Mouse (Mus musculus) lung, postnatal 0 days (tissue): Measurements from ENCODE around the gene Gm49383. TPM values are rescaled to one million over a fixed set of nuclear protein-coding genes. Genes with fewer than 3 reads are reported as not detected.

Source experiments
- ATAC-seq: fragments of 200-750 bp; cut with Nextera tagmentation; 2 replicates; pipeline ENCODE4 v1.8.0; 2017; ENCODE audit warnings: moderate library complexity
- DNase-seq: peaks from one replicate; pipeline ENCODE4 v3.0.0-alpha.2; 2016; ENCODE audit warnings: low spot score
- H3K27ac ChIP-seq: fragments of 300-500 bp; sonication (generic); 2 replicates; pipeline ENCODE4 v1.5.1; 2014; ENCODE audit warnings: antibody characterized with exemption, mild to moderate bottlenecking, low read length, mixed read lengths
- H3K27me3 ChIP-seq: fragments of 300-500 bp; sonication (generic); replicated peaks from 2 replicates; pipeline ENCODE4 v1.6.1; 2014; ENCODE audit warnings: low read length, mixed read lengths; ENCODE audit not compliant: insufficient read depth
- H3K36me3 ChIP-seq: fragments of 300-500 bp; sonication (generic); 2 replicates; pipeline ENCODE4 v1.6.1; 2014; ENCODE audit warnings: low read length, mixed read lengths; ENCODE audit not compliant: insufficient read depth
- H3K4me1 ChIP-seq: fragments of 300-500 bp; sonication (generic); 2 replicates; pipeline ENCODE4 v1.6.1; 2014; ENCODE audit warnings: antibody characterized with exemption, low read depth, low read length, mixed read lengths; ENCODE audit not compliant: insufficient read depth
- H3K4me2 ChIP-seq: fragments of 300-500 bp; sonication (generic); replicated peaks from 2 replicates; pipeline ENCODE4 v1.6.1; 2014; ENCODE audit warnings: low read depth, mild to moderate bottlenecking, low read length, moderate library complexity, mixed read lengths
- H3K4me3 ChIP-seq: fragments of 300-500 bp; sonication (generic); 2 replicates; pipeline ENCODE4 v1.5.1; 2014; ENCODE audit warnings: low read depth, low read length
- H3K9ac ChIP-seq: fragments of 300-500 bp; sonication (generic); replicated peaks from 2 replicates; pipeline ENCODE4 v1.6.1; 2014; ENCODE audit warnings: low read depth, mild to moderate bottlenecking
- H3K9me3 ChIP-seq: fragments of 300-500 bp; sonication (generic); 2 replicates; pipeline ENCODE4 v1.6.1; 2016; ENCODE audit warnings: low read length, mixed read lengths
- CTCF ChIP-seq: IDR thresholded peaks from 2 replicates; pipeline ENCODE4 v1.5.1; 2016; ENCODE audit warnings: antibody characterized with exemption, mild to moderate bottlenecking
- EP300 ChIP-seq: IDR thresholded peaks from 2 replicates; pipeline ENCODE4 v1.6.1; 2016; ENCODE audit warnings: antibody characterized with exemption, mild to moderate bottlenecking, control low read depth
- WGBS: fragments of 180-500 bp; shearing (Covaris S2); extraction: QIAGEN DNeasy Blood & Tissue Kit; methylation state at CpG from one replicate; pipeline ENCODE4 v1.1.7; 2014; 5-methylcytosine and 5-hydroxymethylcytosine counted together
- polyA plus RNA-seq: library from polyadenylated mRNA; unstranded; fragments of >200 nt; fragmentation: Nextera tagmentation; extraction: Ambion mirVana; gene quantifications from 2 replicates; pipeline ENCODE4 v1.2.1, GENCODE M21; 2015

Gene Gm49383
- polyA plus RNA-seq, 1 experiment from 2014 or later, result 8.2 TPM

DNA sequence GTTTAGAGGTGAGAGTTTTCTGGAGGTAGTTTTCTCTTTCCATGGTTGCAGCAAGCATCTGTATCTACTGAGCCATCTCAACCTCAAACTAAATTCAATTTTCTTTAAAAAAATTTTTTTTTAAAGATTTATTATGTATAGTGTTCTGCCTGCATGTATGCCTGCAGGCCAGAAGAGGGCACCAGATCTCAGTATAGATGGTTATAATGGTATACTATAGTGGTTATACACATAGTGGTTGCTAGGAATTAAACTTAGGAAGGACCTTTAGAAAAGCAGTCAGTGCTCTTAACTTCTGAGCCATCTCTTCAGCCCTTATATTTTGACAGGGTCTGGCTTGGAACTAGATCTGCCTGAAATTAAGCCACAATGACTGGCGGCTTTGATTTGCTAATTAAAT, 6.4 kb downstream of the Gm49383 start:
- Histone ChIP-seq H3K4me1 (peaks cover 2% of the 10 kb centered on the region; the same call in 1 of the 2 replicates), H3K4me2 (no peak overlapping the region), H3K27me3 (no peaks in the 10 kb centered on the region), H3K9me3 (no peaks in the 10 kb centered on the region), H3K36me3 (no peaks in the 10 kb centered on the region), H3K9ac (no peak overlapping the region), H3K4me3 (no peak overlapping the region), H3K27ac (no peak overlapping the region)
- ATAC-seq, result no peak
- TF ChIP-seq EP300 (no peak), CTCF (peak; percentile 60)
- DNase-seq, result peak; percentile 23
- 93% methylated on average over 1 of the region's 1 CpGs for WGBS

DNA sequence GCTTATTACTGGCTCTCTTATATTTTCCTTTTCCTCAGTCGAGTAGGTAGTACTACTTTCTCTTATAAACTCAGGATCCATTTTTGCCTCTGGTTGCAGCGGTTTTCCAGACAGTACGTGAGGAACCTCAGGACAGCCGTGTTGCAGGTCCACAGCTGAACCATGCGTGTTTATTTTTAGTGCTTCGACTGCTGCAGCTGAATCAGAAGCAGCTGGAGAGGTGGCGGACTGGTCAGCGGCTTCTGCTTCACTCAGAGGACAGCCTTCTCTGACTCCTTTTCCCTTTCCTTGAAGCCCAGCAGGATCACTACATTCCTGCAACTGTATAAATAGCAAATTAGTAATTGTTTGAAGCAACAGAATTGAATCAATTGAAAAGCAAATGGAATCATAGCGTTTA, 6.8 kb downstream of the Gm49383 start:
- no peaks in the 10 kb centered on the region for H3K36me3 ChIP-seq
- ATAC-seq (no peak), DNase-seq (no peak)
- H3K4me2 ChIP-seq, result no peak overlapping the region
- H3K27ac ChIP-seq, result no peak overlapping the region
- H3K9ac ChIP-seq, result no peak overlapping the region
- H3K9me3 ChIP-seq, result no peaks in the 10 kb centered on the region
- TF ChIP-seq EP300, result no peak
- TF ChIP-seq CTCF, result no peak
- H3K27me3 ChIP-seq, result no peaks in the 10 kb centered on the region
- H3K4me3 ChIP-seq, result no peak overlapping the region
- 86% methylated on average over 9 of the region's 9 CpGs for WGBS
- peaks cover 6% of the 10 kb centered on the region; the same call in 1 of the 2 replicates for H3K4me1 ChIP-seq

DNA sequence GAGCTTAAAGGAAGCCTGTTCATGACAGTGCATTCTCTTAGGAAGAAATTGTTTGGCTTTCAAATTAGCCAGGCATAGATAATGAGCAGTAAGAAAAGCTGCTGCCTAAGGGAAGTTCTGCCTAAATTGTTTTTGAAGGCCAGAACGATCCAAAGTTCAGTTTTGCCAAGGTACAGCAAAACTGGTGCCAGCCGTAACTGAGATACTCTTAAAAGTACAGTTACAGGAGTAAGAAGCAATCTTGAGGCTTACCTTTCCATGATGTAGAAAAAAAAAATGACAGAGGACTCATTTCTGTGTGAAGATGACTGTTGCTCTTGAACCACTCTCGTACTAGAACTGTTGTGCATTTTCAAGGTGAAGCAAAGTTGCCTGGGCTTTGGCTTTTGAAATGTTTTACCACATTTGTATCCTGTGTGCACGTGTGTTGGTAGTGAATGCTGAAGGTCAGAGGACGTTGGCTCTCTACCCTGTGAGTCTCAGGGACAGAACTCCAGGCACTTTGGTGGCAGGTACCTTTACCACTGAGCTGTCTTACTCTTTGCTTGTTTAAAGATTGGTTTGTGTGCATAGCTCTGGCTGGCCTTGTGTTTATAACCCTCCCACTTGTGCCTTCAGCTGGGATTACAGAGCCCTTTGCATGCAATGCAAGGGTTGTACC, 10.0 kb downstream of the Gm49383 start:
- H3K27me3 ChIP-seq, result no peaks in the 10 kb centered on the region
- TF ChIP-seq EP300 (no peak), CTCF (no peak)
- peaks cover 10% of the 10 kb centered on the region; the same call in 1 of the 2 replicates for H3K4me1 ChIP-seq
- no peak overlapping the region for H3K9ac ChIP-seq
- H3K9me3 ChIP-seq, result no peaks in the 10 kb centered on the region
- H3K36me3 ChIP-seq, result no peaks in the 10 kb centered on the region
- no peak for DNase-seq
- no peak for ATAC-seq
- no peak overlapping the region for H3K27ac ChIP-seq
- no peak overlapping the region for H3K4me2 ChIP-seq
- 55% methylated on average over 5 of the region's 5 CpGs for WGBS
- no peak overlapping the region for H3K4me3 ChIP-seq

DNA sequence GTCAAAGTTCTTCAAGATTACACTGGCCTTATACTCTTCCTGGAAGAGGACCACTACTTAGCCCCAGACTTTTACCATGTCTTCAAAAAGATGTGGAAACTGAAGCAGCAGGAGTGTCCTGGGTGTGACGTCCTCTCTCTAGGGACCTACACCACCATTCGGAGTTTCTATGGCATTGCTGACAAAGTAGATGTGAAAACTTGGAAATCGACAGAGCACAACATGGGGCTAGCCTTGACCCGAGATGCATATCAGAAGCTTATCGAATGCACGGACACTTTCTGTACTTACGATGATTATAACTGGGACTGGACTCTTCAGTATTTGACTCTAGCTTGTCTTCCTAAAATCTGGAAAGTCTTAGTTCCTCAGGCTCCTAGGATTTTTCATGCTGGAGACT, 11.5 kb downstream of the Gm49383 start:
- 62% methylated on average over 7 of the region's 7 CpGs for WGBS
- H3K4me3 ChIP-seq, result peak overlapping the region; percentile 91
- no peaks in the 10 kb centered on the region for H3K9me3 ChIP-seq
- H3K36me3 ChIP-seq, result no peaks in the 10 kb centered on the region
- peak overlapping the region; percentile 84; the same call in 1 of the 2 replicates for H3K9ac ChIP-seq
- DNase-seq (no peak), ATAC-seq (no peak)
- H3K27ac ChIP-seq, result peak overlapping the region; percentile 94; the same call in 1 of the 2 replicates
- H3K27me3 ChIP-seq, result no peaks in the 10 kb centered on the region
- peaks cover 10% of the 10 kb centered on the region; the same call in 1 of the 2 replicates for H3K4me1 ChIP-seq
- H3K4me2 ChIP-seq, result peak overlapping the region; percentile 97
- TF ChIP-seq CTCF (no peak), EP300 (no peak)

DNA sequence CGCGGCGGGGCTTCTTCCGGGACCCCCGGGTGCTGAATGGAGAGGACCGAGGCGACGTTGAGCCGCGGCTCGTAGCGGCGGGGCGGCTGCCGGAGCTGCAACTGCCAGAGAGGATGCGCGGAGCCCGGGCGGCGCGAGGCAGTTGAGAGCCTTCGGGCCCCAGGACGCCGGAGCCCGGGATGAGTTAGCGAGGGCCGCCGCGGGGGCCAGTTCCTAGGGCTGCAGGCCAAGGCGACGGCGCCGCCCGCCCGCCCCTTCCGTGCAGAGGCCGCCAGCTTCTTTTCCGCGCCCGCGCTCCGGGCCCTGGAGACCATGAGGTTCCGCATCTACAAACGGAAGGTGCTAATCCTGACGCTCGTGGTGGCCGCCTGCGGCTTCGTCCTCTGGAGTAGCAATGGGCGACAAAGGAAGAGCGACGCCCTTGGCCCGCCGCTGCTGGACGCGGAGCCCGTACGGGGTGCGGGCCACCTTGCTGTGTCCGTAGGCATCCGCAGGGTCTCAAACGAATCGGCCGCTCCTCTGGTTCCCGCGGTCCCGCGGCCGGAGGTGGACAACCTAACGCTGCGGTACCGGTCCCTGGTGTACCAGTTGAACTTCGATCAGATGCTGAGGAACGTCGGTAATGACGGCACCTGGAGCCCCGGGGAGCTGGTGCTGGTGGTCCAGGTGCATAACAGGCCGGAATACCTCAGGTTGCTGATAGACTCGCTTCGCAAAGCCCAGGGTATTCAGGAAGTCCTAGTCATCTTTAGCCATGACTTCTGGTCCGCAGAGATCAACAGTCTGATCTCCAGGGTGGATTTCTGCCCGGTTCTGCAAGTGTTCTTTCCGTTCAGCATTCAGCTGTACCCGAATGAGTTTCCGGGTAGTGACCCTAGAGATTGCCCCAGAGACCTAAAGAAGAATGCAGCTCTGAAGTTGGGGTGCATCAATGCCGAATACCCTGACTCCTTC, 12.3 kb downstream of the Gm49383 start:
- DNase-seq, result peak; percentile 48
- Histone ChIP-seq H3K36me3 (no peaks in the 10 kb centered on the region), H3K27me3 (no peaks in the 10 kb centered on the region), H3K4me1 (peaks cover 10% of the 10 kb centered on the region; the same call in 1 of the 2 replicates), H3K4me2 (peak overlapping the region; percentile 97), H3K27ac (peak overlapping the region; percentile 94), H3K9me3 (no peaks in the 10 kb centered on the region), H3K4me3 (peak overlapping the region; percentile 91), H3K9ac (peak overlapping the region; percentile 84)
- ATAC-seq, result peak; percentile 62
- TF ChIP-seq CTCF (no peak), EP300 (no peak)
- 2% methylated on average over 62 of the region's 86 CpGs for WGBS
